Mouse (Mus musculus) right cerebral cortex, adult 18-20 months (tissue): ENCODE results near the gene Serhl.
"Not testable (repeated sequence)": the region's sequence is repeated elsewhere in the genome, so short reads cannot be mapped to it uniquely, and the experiment has no call there.

ENCODE experiments used
- DNase-seq: peaks from one replicate; pipeline ENCODE4 v3.0.0; 2022; ENCODE audit warnings: mixed read lengths

Serhl gene

GRCm38 (mm10) chr15:83085901-83086300 lies 3.4 kb upstream of the Serhl start:
- DNase-seq = peak; percentile 19

GRCm38 (mm10) chr15:83086636-83087328 lies 2.5 kb upstream of the Serhl start:
- no peak for DNase-seq

GRCm38 (mm10) chr15:83088495-83089428 lies 544 bp upstream of the Serhl start:
- no peak for DNase-seq

- DNase-seq = no peak
Observed at GRCm38 (mm10) chr15:83090874-83091273, 1.6 kb downstream of the Serhl start.

GRCm38 (mm10) chr15:83093687-83094086 lies 4.4 kb downstream of the Serhl start:
- no peak for DNase-seq

GRCm38 (mm10) chr15:83095950-83096349 lies 6.6 kb downstream of the Serhl start:
- DNase-seq = no peak

GRCm38 (mm10) chr15:83099533-83100331 lies 10.4 kb downstream of the Serhl start:
- peak; percentile 60 for DNase-seq

- no peak for DNase-seq
Observed at GRCm38 (mm10) chr15:83100332-83100662, 11.0 kb downstream of the Serhl start.

- DNase-seq = peak; percentile 41
Observed at GRCm38 (mm10) chr15:83103111-83103510, 13.8 kb downstream of the Serhl start.

GRCm38 (mm10) chr15:83106426-83106825 lies 17.1 kb downstream of the Serhl start:
- DNase-seq = no peak

- no peak for DNase-seq
Observed at GRCm38 (mm10) chr15:83107814-83108213, 18.5 kb downstream of the Serhl start.

- DNase-seq = no peak
Observed at GRCm38 (mm10) chr15:83111290-83111689, 22.0 kb downstream of the Serhl start.

GRCm38 (mm10) chr15:83111874-83112273 lies 22.6 kb downstream of the Serhl start:
- DNase-seq = no peak

GRCm38 (mm10) chr15:83112898-83113297 lies 23.6 kb downstream of the Serhl start:
- peak; percentile 70 for DNase-seq

GRCm38 (mm10) chr15:83114106-83114505 lies 24.8 kb downstream of the Serhl start:
- no peak for DNase-seq

GRCm38 (mm10) chr15:83115071-83115470 lies 25.8 kb downstream of the Serhl start:
- no peak for DNase-seq

- peak; percentile 65 for DNase-seq
Observed at GRCm38 (mm10) chr15:83118360-83118759, 29.1 kb downstream of the Serhl start.

- DNase-seq = peak; percentile 81
Observed at GRCm38 (mm10) chr15:83121709-83122565, 32.6 kb downstream of the Serhl start.

- DNase-seq = peak; percentile 95
Observed at GRCm38 (mm10) chr15:83122566-83123145, 33.4 kb downstream of the Serhl start, which contains the start of gene Rrp7a. TSS of gene Rrp7a (minus strand) at chr15:83122801.

- DNase-seq = no peak
Observed at GRCm38 (mm10) chr15:83124625-83125024, 35.3 kb downstream of the Serhl start.

GRCm38 (mm10) chr15:83126582-83126981 lies 37.3 kb downstream of the Serhl start:
- DNase-seq = no peak

GRCm38 (mm10) chr15:83127037-83127436 lies 37.7 kb downstream of the Serhl start:
- DNase-seq = not testable (repeated sequence)
